Mouse (Mus musculus): ENCODE measurements around the gene Rorb. TPM values are rescaled to one million over a fixed set of nuclear protein-coding genes. Genes with fewer than 3 reads are reported as not detected.

Rorb gene
- under 1 TPM; 0.15 to 0.46 TPM for total RNA-seq (2021)
- long read RNA-seq, experiment 1: 0 reads
- long read RNA-seq, experiment 2: 0 reads

DNA sequence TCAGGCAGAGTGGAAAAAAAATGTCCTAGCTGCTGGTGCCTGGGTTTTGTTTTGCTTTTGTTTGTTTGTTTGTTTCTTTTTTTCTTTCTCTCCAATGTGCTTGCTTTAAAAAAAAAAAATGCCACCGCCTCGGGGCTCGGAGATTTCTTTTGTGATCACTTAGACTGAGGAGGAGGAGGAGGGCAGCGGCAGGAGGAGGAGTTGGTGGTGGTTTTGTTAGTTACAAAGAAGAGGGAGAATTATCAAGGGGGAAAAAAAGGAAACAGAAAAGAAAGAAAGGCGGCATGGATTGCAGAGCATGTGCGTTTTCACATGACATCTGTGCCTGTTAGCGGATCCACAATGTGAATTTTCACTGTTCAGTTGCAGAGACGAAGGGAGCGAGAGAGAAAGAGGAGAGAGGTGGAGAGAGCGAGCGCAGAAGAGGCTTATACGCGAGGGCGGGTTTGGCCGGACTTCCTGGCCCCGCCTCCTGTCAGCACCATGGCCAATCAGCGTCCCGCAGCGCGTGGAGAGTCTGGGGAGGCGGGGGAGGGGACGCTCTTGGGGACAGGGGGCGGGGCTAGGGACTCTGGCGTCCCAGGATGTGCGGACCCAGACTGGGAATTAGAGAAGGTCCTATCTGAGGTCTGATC, at the start of gene Rorb:
TSS of gene Rorb (minus strand) at position 404 of the 635 bp plus-strand sequence.
- peak; percentile 68 for DNase-seq

DNA sequence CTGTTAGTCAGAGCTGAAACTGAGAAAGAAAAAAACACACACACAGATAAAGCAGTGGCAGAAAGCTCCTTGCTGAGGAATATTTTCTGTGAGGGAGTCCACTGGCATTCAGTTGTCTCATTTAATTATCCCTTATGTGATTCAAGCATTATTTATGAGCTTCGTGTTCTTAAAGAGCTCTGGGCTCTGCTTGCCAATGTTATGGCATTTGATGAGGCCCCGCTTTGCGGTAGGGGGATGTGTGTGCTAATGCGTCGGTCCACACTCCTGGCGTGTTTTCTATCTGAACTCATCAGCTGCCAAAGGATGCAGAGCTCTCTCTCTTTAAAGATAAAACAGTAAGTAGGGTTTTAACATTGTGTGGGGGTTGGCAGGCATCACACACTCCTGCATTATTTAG, 37.9 kb upstream of the Rorb start:
- no peak for DNase-seq

GRCm38 (mm10) chr19:19144447-19144846, 33.5 kb upstream of the Rorb start:
- DNase-seq: no peak

DNA sequence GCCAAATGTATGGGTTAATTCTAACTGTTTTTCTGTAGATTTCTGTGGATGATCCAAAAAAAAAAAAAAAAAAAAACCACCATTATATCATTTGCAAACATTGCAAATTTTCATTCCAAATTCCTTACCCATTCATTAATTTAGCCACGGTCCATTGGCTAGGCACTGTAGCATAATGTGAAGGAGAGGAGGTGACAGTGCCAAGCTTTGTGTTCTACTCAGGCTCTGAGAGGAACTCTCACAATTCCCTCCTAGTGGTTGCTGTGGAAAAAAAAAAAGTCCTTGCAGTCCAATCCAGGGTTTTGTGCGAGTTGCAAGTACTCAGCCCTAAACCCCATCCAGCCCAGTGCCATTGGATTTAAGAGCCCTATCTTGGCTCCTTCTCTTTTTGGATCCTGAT, 25.9 kb upstream of the Rorb start:
- DNase-seq: no peak

DNA sequence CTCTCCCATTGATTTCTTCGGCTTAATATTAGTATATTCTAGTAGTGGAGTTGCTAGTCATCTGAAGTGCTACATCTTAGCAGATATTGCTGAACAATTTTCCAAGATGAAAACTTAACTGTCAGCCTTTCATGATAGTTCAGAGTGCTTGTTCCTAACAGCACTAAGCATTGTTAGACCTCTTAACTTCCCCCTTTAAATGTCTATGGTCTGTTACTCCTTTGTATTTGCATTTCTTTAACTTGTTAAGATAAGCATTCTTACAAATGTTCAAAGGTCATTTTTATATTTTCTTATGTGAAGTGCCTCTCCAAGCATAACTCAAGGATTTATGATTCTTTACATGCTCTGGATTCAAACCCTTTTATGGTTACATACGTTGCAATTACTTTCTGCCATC, 24.8 kb upstream of the Rorb start:
- DNase-seq: no peak

DNA sequence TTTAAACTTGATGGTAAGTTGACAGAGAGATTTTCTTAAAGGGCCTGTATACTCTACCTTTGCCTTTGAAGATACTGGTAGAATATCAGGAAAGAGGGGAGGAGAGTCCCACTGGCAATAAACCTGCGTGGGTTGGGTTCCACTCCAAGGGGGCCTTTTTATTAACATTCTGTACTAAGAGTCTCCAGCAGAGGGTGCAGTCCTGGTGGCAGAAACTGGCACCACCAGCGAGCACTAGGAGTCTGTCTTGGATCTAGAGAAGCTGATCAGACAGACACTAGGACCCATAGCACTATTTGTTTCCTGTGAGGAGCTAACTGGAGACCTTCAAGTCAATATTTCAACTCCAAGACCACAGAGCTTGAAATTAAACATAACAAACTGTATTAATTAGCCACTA, 11.3 kb upstream of the Rorb start:
- DNase-seq: no peak

- DNase-seq: no peak
Measured at GRCm38 (mm10) chr19:19112180-19112579, 1.2 kb upstream of the Rorb start.

GRCm38 (mm10) chr19:19111428-19112170, 603 bp upstream of the Rorb start:
- no peak for DNase-seq

GRCm38 (mm10) chr19:19110011-19110768, 806 bp downstream of the Rorb start:
- peak; percentile 7 for DNase-seq

DNA sequence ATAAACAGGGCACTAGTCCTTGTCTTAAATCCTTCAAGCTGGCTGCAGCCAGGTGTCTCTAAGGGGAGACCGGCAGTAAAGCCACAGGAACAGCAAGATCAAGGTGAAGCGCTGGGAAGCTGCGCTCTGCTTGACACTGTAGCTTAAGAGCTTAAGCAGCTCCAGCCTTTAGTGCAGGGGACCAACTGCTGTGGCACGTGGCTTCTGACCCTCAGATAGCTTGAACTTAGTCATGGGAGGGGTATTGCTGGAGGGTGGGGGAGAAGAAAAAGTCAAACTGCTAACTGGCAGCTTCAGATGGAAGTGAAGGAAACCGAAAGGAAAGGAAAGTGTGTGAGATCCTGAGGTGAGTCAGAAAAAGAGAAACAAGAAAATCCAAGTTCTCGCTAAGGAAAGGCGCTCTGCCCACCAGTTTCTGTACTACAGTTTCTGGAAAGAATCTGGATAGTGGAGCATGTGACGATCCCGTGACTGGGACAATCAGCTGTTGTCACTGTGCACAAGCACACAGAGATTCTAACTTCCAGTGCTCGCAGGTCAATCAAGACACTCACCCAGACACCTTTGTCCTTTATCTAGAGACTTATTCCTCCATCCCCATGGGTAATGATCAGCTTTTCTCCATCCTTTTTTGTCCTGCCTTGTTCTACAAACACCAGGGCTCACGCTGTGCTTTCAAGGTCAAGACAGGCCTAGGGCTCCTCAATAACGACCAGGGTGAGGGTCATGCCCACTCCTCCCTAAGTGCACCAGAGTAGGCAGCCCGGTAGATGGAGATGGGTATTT, 2.2 kb downstream of the Rorb start:
- DNase-seq: no peak

GRCm38 (mm10) chr19:19104581-19104980, 6.4 kb downstream of the Rorb start:
- DNase-seq: no peak

DNA sequence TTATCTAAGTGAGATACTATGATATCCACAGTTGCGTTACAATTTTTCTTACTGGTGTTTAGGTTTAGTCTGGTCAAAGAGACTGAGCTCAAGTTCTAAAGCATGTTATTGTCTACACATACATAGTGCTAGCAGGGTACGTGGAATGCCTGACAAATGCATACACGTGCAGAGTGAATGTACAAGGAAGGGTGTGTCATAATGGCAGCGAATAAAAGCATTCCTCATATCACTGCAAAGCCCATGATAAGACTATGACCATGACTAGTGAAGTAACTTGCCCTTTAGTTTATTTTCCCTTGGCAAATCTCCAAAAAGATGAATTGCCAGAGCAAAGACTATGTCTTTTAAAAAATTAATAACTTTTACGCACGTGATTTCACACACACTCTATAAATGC, 13.8 kb downstream of the Rorb start:
- no peak for DNase-seq

DNA sequence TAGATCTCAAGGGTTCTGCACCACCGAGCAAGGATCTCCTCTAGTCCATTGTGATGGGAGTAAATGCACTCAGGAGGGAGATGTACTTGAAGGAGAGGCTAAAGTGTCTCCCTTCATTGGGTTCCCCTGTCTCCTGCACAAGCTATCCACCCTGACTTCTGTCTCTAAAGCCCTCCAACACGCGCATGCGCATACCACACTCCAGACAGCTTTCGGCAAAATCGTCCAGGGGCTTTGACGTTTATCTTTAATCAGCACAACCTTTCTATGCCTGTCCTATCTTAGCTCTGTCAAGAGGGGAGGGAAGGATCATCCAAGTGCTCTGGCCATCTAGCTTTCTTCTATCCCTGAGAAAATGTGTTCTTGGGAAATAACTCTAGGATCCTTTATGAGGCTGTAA, 21.6 kb downstream of the Rorb start:
- DNase-seq: no peak

DNA sequence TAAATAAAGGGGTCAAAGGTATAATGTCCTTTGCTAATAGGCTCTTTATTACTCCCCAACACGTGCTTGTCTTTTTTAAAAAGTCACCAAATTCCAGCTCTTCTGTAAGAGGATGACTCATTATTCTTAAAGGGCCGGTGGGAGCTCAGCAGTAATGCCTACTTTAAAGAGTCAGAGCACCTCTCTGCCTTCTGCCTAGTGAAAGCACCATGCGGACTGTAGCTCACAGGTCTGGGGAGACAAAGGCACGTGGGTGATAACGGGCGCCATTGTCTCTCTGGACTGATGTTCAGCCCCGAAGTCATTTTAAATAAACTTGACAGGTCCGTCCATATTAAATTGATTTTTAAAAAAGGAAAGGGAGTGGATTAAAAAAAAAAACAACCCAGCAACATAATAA, 33.1 kb downstream of the Rorb start:
- no peak for DNase-seq

- DNase-seq: no peak
Measured at GRCm38 (mm10) chr19:19074756-19075155, 36.2 kb downstream of the Rorb start.

- no peak for DNase-seq
Measured at GRCm38 (mm10) chr19:19058710-19059398, 52.1 kb downstream of the Rorb start.

DNA sequence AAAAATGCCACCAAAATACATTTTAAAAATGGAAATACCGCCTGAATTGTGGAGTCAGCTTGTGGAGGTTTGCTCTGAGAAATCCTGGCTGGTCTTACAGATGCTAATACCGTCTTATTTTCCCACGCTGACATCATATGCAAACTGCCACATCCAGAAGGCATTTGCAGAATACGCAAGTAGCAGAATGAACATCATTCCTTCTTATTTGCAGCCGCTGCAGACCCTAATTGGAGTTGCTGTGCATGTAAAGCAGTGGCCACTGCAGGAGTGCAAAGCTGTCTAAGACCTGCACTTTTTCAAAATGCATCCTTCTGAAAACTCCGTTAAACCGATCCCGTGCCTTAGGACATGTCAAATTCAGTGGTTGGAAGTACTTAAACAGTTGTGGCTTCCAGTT, 52.8 kb downstream of the Rorb start:
- DNase-seq: no peak

DNA sequence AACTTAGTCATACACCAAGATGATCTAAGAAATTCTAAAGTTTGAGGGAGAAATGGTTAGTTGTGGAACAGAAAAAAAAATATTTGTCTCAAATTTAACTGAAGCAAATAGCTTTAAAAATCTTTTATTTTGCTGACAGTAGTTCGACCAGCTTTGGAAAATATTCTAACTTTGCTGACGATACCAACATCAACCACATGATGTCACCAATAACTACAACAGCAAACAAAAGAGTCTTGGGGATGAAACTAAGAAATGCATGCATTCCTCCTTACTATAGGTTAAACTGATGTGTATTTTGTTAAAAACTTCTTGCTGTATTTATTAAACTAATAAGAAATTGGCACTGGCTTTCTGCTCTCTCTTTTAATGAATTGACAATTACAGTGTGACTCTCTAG, 67.9 kb downstream of the Rorb start:
- DNase-seq: no peak

DNA sequence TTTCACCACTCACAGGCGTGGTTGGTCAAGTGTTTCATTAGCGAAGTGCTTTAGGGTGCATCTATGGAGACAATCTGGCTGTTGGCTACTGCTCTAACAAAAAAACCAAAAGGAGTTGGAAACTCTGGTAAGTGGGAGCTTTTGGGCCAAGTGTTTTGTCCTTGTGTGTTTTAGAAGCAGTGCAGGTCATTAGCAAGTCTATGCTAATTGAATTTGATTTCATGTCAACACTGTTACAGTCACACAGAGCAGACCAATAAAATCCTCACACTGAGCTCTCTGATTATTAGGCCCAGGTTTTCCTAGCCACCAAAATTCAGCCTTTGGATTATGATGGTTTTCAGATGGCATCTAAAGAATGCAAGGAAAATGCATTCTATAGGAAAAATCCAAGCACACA, 70.2 kb downstream of the Rorb start:
- no peak for DNase-seq

DNA sequence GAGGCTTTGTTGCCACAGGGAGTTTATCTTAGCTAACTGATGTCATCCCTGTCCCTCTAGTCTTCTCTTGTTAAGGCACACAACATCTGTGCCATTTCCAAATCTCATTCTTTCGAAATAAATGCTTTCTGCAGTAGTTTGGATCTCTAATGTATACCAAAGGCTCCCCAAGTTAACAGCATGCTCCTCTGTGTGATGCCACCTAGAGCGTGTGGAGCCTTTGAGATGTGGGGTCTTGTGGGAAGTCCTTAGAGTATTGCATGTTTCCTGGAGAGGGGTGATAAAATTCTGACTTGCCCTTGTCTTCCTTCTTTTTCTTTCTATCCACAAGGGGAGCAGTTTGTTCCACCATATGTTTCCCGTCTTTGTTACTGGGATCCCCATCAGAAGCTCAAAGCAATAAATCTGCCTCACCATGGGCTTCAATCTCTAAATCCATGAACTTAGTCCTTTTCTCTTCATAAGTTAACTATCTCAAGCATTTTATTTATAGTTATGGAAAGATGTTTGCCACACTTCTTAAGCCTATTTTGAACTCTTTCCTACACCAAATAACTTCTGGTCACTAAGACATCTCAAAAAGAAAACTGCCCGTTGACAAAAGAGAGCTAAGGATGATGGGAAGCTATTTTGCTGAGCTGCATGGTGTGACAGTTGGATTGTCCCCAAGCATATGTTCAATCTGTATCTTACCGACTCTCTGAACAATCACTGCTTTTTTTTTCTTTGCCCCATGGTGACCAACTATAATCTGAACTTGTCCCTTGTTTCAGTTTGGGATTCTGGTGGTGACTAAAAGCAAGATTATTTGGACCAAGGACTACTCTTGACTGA, 76.3 kb downstream of the Rorb start:
- DNase-seq: no peak

GRCm38 (mm10) chr19:19033974-19034373, 77.0 kb downstream of the Rorb start:
- DNase-seq: no peak
